Mouse (Mus musculus): ENCODE measurements around the gene Eya4. TPM values are rescaled to one million over a fixed set of nuclear protein-coding genes. Genes with fewer than 3 reads are reported as not detected.

Gene Eya4
- polyA plus RNA-seq, 1 experiment, result 6.9 TPM

DNA sequence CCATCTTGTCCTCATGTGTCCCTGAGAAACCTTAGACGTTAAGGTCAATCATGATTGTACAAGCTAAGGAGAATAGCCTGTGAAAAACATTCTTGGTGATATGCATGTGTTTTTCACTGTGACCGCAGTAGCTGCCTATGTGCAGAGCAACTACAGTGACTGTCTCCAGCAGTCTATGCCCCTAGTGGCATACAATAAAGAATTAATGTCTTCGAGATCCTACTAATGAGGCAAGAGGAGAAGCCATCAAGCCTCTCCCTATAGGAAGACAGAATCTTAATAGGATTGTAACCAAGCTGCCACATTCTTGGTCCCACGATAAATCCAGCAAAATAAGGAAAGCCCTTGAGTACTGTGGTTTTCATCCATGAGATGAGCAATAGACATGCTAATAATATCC lies 28.3 kb downstream of the Eya4 start:
- H3K4me1 ChIP-seq (ENCODE audit: control insufficient read depth, insufficient read depth, low read length), result no peaks in the 10 kb centered on the region
- no peaks in the 10 kb centered on the region for H3K9me3 ChIP-seq (replicated peaks; ENCODE audit: control insufficient read depth, insufficient read depth, low read length, poor library complexity, severe bottlenecking)
- no peaks in the 10 kb centered on the region for H3K36me3 ChIP-seq (ENCODE audit: control insufficient read depth, insufficient read depth, low read length, poor library complexity, severe bottlenecking)
- no peaks in the 10 kb centered on the region for H3K27me3 ChIP-seq (ENCODE audit: control insufficient read depth, insufficient read depth, low read length, poor library complexity, severe bottlenecking)
- H3K27ac ChIP-seq (ENCODE audit: insufficient read depth, low read length), result no peak overlapping the region
- no peak overlapping the region for H3K9ac ChIP-seq (ENCODE audit: low read depth, poor library complexity, severe bottlenecking)
- H3K4me3 ChIP-seq (ENCODE audit: low read depth, low read length), result no peak overlapping the region
- TF ChIP-seq POLR2A (IDR thresholded peaks at IDR 0.05; ENCODE audit: insufficient read depth, low read length) (no peak), CTCF (IDR thresholded peaks at IDR 0.05; ENCODE audit: low read depth, low read length) (no peak), EP300 (IDR thresholded peaks at IDR 0.05; ENCODE audit: insufficient read depth, low read depth, low read length) (no peak)

- Histone ChIP-seq H3K9me3 (replicated peaks; ENCODE audit: control insufficient read depth, insufficient read depth, low read length, poor library complexity, severe bottlenecking) (no peaks in the 10 kb centered on the region), H3K27ac (ENCODE audit: insufficient read depth, low read length) (no peak overlapping the region), H3K9ac (ENCODE audit: low read depth, poor library complexity, severe bottlenecking) (no peak overlapping the region), H3K27me3 (ENCODE audit: control insufficient read depth, insufficient read depth, low read length, poor library complexity, severe bottlenecking) (no peaks in the 10 kb centered on the region), H3K36me3 (ENCODE audit: control insufficient read depth, insufficient read depth, low read length, poor library complexity, severe bottlenecking) (no peaks in the 10 kb centered on the region), H3K4me3 (ENCODE audit: low read depth, low read length) (no peak overlapping the region), H3K4me1 (ENCODE audit: control insufficient read depth, insufficient read depth, low read length) (no peaks in the 10 kb centered on the region)
- no peak for TF ChIP-seq EP300 (IDR thresholded peaks at IDR 0.05; ENCODE audit: insufficient read depth, low read depth, low read length)
- no peak for TF ChIP-seq POLR2A (IDR thresholded peaks at IDR 0.05; ENCODE audit: insufficient read depth, low read length)
- no peak for TF ChIP-seq CTCF (IDR thresholded peaks at IDR 0.05; ENCODE audit: low read depth, low read length)
Measured at GRCm38 (mm10) chr10:23295616-23296015, 55.0 kb downstream of the Eya4 start.

GRCm38 (mm10) chr10:23292495-23292894 lies 58.1 kb downstream of the Eya4 start:
- TF ChIP-seq POLR2A (IDR thresholded peaks at IDR 0.05; ENCODE audit: insufficient read depth, low read length), result no peak
- no peak for TF ChIP-seq CTCF (IDR thresholded peaks at IDR 0.05; ENCODE audit: low read depth, low read length)
- no peak for TF ChIP-seq EP300 (IDR thresholded peaks at IDR 0.05; ENCODE audit: insufficient read depth, low read depth, low read length)
- Histone ChIP-seq H3K9me3 (replicated peaks; ENCODE audit: control insufficient read depth, insufficient read depth, low read length, poor library complexity, severe bottlenecking) (no peaks in the 10 kb centered on the region), H3K27me3 (ENCODE audit: control insufficient read depth, insufficient read depth, low read length, poor library complexity, severe bottlenecking) (no peaks in the 10 kb centered on the region), H3K27ac (ENCODE audit: insufficient read depth, low read length) (no peak overlapping the region), H3K36me3 (ENCODE audit: control insufficient read depth, insufficient read depth, low read length, poor library complexity, severe bottlenecking) (no peaks in the 10 kb centered on the region), H3K4me3 (ENCODE audit: low read depth, low read length) (no peak overlapping the region), H3K4me1 (ENCODE audit: control insufficient read depth, insufficient read depth, low read length) (no peaks in the 10 kb centered on the region), H3K9ac (ENCODE audit: low read depth, poor library complexity, severe bottlenecking) (no peak overlapping the region)

DNA sequence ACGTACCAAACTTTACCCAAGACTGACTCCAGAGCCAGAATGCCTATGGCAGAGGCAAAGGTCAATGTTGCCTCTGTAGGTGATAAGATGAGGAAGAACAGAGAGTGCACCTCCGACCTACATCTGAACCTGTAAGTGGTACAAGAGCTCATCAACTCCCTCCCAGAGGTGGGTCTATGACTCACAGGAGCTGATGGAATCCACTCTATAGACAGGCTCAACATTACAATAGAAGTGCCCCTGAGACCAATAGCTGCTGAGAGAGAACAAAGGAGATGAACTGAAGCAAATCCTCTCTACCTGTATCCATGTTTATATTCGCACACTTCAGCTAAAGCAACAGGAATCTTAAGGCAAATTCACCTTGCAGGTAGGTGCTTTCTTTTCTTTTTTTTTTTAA lies 73.2 kb downstream of the Eya4 start:
- no peaks in the 10 kb centered on the region for H3K27me3 ChIP-seq (ENCODE audit: control insufficient read depth, insufficient read depth, low read length, poor library complexity, severe bottlenecking)
- no peak overlapping the region for H3K27ac ChIP-seq (ENCODE audit: insufficient read depth, low read length)
- TF ChIP-seq CTCF (IDR thresholded peaks at IDR 0.05; ENCODE audit: low read depth, low read length), result no peak
- TF ChIP-seq EP300 (IDR thresholded peaks at IDR 0.05; ENCODE audit: insufficient read depth, low read depth, low read length), result no peak
- no peak for TF ChIP-seq POLR2A (IDR thresholded peaks at IDR 0.05; ENCODE audit: insufficient read depth, low read length)
- H3K9ac ChIP-seq (ENCODE audit: low read depth, poor library complexity, severe bottlenecking), result no peak overlapping the region
- no peaks in the 10 kb centered on the region for H3K9me3 ChIP-seq (replicated peaks; ENCODE audit: control insufficient read depth, insufficient read depth, low read length, poor library complexity, severe bottlenecking)
- H3K4me3 ChIP-seq (ENCODE audit: low read depth, low read length), result no peak overlapping the region
- no peaks in the 10 kb centered on the region for H3K4me1 ChIP-seq (ENCODE audit: control insufficient read depth, insufficient read depth, low read length)
- no peaks in the 10 kb centered on the region for H3K36me3 ChIP-seq (ENCODE audit: control insufficient read depth, insufficient read depth, low read length, poor library complexity, severe bottlenecking)

- H3K9me3 ChIP-seq (replicated peaks; ENCODE audit: control insufficient read depth, insufficient read depth, low read length, poor library complexity, severe bottlenecking), result no peaks in the 10 kb centered on the region
- H3K4me1 ChIP-seq (ENCODE audit: control insufficient read depth, insufficient read depth, low read length), result no peaks in the 10 kb centered on the region
- TF ChIP-seq EP300 (IDR thresholded peaks at IDR 0.05; ENCODE audit: insufficient read depth, low read depth, low read length) (no peak), POLR2A (IDR thresholded peaks at IDR 0.05; ENCODE audit: insufficient read depth, low read length) (no peak), CTCF (IDR thresholded peaks at IDR 0.05; ENCODE audit: low read depth, low read length) (no peak)
- no peak overlapping the region for H3K9ac ChIP-seq (ENCODE audit: low read depth, poor library complexity, severe bottlenecking)
- H3K36me3 ChIP-seq (ENCODE audit: control insufficient read depth, insufficient read depth, low read length, poor library complexity, severe bottlenecking), result no peaks in the 10 kb centered on the region
- no peak overlapping the region for H3K27ac ChIP-seq (ENCODE audit: insufficient read depth, low read length)
- H3K4me3 ChIP-seq (ENCODE audit: low read depth, low read length), result no peak overlapping the region
- no peaks in the 10 kb centered on the region for H3K27me3 ChIP-seq (ENCODE audit: control insufficient read depth, insufficient read depth, low read length, poor library complexity, severe bottlenecking)
Measured at GRCm38 (mm10) chr10:23271050-23271621, 79.5 kb downstream of the Eya4 start.

DNA sequence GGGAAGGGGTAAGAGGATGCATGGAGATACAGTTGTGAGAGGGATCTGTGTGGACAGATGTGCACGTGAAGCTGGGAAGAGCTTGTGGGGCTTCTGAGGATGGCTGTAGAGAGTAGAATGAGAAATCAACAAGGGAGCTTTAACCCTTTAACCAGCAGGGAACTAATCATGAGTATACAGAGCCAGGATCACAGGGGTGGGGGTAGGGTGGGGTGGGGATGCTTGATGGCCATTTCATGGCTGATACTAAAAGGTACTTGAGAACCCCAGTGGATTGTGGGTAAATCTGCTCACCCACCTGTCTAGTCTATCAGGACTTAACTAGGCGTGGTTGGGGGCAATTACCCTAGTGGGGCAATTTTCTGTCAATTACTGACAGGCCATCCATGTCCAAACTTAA lies 80.1 kb downstream of the Eya4 start:
- H3K9me3 ChIP-seq (replicated peaks; ENCODE audit: control insufficient read depth, insufficient read depth, low read length, poor library complexity, severe bottlenecking), result no peaks in the 10 kb centered on the region
- no peaks in the 10 kb centered on the region for H3K36me3 ChIP-seq (ENCODE audit: control insufficient read depth, insufficient read depth, low read length, poor library complexity, severe bottlenecking)
- no peaks in the 10 kb centered on the region for H3K27me3 ChIP-seq (ENCODE audit: control insufficient read depth, insufficient read depth, low read length, poor library complexity, severe bottlenecking)
- no peak overlapping the region for H3K4me3 ChIP-seq (ENCODE audit: low read depth, low read length)
- no peak overlapping the region for H3K9ac ChIP-seq (ENCODE audit: low read depth, poor library complexity, severe bottlenecking)
- no peaks in the 10 kb centered on the region for H3K4me1 ChIP-seq (ENCODE audit: control insufficient read depth, insufficient read depth, low read length)
- TF ChIP-seq EP300 (IDR thresholded peaks at IDR 0.05; ENCODE audit: insufficient read depth, low read depth, low read length), result no peak
- no peak for TF ChIP-seq CTCF (IDR thresholded peaks at IDR 0.05; ENCODE audit: low read depth, low read length)
- no peak for TF ChIP-seq POLR2A (IDR thresholded peaks at IDR 0.05; ENCODE audit: insufficient read depth, low read length)
- no peak overlapping the region for H3K27ac ChIP-seq (ENCODE audit: insufficient read depth, low read length)

Data from ES-Bruce4 (cell line).